Mouse (Mus musculus): Measurements from ENCODE around the gene Timm22. TPM values are rescaled to one million over a fixed set of nuclear protein-coding genes. Genes with fewer than 3 reads are reported as not detected.
A peak's percentile ranks its signal among the peaks of the same experiment; 100 is the strongest.

Gene Timm22
- 10 to 100 TPM; 48.7 TPM for total RNA-seq (2021)
- long read RNA-seq, experiment 1, transcript Timm22-201 (4 exons, 2,817 nt) = major isoform, 48 of 55 reads
- long read RNA-seq, experiment 1, partial matches to known transcripts = 1 of 55 reads
- long read RNA-seq, experiment 1, other reads (novel, unspliced or antisense) = 1 of 55 reads
- long read RNA-seq, experiment 2, transcript Timm22-201 (4 exons, 2,817 nt) = major isoform, 59 of 67 reads
- long read RNA-seq, experiment 2, partial matches to known transcripts = 1 of 67 reads
- long read RNA-seq, experiment 2, other reads (novel, unspliced or antisense) = 3 of 67 reads

DNA sequence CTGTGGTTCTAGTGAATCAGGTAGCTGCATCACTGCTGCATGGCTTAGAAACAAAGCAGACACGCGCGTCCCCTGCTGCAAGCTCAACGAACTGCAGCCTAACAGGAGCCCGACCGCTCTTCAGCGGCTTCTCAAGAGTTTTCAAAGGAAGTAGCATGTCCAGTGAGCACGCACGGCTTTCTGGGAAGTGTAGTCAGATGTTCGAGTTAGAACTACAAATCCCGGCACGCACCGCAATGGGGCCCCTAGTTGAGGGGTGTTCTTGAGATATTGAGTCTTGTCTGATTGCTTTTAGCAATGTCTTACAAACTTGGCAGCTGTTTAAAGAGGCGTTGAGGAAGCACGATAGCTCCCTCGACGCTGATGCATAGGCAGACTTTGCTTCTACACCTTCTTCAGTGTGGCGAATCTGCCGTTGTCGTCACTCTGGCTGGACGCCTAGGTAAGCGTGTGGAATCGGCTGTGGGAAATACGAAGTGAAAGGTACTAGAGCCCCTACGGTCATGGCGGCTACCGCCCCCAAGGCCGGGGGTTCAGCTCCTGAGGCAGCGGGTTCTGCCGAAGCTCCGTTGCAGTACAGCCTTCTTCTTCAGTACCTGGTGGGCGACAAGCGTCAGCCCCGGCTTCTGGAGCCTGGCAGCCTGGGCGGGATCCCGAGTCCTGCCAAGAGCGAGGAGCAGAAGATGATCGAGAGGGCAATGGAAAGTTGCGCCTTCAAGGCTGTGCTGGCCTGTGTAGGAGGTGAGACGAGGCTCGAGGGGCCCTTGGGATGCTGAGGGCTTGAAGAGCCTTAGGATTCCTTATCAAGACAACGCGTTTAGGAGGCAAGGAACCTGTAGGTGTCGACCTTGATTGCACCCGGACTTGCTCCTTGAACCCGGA lies at the start of gene Timm22:
Timm22 (plus strand) TSS at position 251 of the 882 bp plus-strand sequence.
- peak; percentile 86 to 94 for DNase-seq (ENCODE audit: low spot score in 2 of 2)

DNA sequence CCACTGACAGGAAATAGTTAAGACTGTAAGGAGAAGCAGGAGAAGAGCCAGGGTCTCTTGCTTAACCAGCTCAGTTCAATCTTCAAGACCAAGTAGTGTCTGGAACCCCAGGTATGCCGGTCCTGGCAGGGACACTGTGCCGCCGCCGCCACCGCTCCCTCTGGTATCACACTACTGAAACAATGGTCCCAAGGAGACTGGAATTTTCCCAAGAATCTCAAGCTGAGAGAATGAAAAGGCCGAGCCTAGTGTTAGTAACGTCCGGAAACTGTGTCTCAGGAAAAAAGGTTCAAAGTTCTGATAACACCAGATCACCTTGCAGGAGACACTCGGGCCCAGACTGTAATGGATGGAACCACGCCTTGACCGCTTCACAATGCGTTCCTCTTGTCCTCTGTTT lies 49.3 kb upstream of the Timm22 start:
- DNase-seq (ENCODE audit: low spot score in 2 of 2) = no peak

DNA sequence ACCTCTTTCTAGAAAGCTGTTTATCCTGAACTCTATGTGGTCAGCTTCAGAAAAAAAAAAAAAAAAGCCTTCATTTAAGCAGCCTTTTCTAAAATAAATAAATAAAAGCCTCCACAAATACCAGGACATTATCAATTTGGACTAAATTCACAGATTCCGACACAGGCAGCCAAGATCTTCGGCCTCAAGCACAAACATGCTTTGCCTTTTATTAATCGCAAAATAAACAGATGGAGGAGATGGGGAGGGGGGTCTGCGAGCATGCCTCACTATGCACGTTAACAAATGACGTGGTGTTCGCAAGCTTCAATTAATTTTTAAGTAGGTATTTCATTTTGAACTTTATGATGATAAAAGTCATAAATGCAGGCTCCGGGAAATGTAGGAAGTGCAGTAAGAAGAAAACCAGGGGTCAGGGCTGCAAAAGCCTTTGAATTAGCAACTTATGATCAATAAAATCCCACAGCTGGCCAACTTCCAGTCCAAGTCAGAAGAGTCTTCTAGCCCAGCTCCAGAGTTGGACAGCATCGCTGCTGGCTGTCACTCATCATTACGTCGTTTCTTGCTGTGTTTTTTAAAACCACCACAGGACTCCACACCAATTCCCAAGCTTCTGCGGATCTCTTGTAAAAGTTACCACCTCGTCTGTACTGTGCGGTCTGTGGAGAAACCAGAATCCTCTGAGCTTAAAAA lies 48.0 kb upstream of the Timm22 start:
- DNase-seq (ENCODE audit: low spot score in 2 of 2) = no peak

DNA sequence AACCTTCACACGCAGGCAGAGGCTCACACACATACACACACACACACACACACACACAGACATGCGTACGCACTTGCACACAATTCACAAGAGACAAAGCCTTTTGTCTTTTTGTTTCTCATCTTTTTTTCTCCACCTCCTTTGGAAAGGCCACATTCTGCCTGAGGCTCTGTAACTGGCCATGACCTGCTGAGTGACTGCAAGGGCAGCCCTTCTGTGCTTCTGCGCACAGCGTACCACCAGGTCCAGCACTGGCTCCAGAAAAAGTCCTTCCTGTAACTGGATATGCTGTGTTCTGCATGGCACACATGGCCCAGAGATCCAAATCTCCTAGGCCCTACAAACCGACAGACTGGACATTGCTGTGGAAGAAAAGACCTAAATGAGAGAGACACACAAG lies 46.5 kb upstream of the Timm22 start:
- DNase-seq (ENCODE audit: low spot score in 2 of 2) = no peak

DNA sequence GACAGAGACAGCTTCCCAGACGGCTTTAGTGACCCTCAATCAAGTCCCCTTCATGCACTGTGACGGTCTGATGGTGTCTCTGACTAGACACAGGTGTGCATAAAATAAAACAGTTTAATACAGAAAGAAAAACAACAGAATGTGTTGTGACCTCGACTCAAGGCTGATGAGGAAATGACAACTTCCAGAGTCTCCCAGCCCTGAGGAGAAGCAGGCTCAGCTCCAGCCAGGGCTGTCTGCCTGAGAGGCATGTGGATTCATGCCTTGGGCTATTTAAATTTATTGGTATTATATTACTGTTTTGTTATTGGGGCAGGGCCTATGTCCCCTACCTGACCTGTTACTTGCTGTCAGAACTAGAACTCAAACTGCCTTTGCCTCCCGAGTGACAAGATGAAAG lies 45.3 kb upstream of the Timm22 start:
- DNase-seq (ENCODE audit: low spot score in 2 of 2) = no peak

DNA sequence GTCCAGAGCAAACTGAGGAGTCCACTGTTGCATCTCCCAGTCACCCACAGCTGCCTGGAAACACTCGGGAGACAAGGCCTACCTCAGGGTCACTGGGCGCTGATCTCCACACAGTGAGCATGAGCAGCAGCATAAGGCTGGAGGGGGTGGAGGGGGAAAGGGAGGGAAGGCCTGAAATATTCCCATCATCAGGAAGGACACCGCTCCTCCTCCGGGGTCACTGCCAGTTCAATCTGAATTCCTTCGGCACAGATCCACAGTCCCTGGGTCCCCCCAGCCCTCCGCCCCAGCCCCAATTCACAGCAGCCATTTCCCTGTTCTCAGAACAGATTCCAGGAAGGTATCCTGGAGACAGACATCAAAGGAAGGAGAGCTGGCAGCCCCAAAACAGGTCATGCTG lies 43.6 kb upstream of the Timm22 start:
- DNase-seq (ENCODE audit: low spot score in 2 of 2) = no peak

DNA sequence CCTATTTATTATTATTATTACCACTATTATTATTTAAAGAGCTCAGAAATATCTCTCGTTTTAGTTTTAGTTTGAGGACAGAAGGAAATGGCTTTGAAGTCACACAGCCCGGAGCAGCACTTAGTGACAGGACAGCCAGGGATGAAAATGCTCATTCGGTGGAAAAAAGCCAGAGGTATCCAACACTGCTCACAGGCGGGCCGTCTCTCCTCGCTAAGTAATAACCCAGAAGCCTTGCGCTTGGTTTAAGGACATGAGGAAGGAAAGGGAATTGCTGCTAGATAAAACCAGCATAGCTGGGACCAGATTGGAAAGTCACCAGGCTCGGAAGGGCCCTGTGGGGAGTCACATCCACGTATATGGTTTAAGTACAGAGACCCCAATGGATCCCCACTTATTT lies 43.1 kb upstream of the Timm22 start:
- peak in 1 of 2 experiments; percentile 31 for DNase-seq (ENCODE audit: low spot score in 2 of 2)

DNA sequence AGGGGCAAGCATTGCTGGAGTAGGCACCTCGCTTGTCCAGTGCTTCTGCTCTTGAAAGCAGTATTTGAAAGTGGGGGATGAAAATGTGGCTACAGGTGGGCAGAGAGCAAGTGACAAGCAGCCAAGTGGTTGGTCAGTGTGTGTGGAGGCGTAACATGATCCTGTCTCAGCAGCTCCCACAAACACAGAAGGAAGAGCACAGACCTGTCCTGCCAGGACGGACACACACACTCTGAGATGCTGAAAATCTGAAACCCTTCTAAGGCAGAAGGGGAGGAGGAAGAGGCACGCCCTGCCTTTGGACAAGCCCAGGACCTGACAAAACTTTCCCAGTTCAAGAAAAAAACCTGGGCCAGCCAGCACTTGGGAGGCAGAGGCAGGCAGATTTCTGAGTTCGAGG lies 42.7 kb upstream of the Timm22 start:
- no peak for DNase-seq (ENCODE audit: low spot score in 2 of 2)

DNA sequence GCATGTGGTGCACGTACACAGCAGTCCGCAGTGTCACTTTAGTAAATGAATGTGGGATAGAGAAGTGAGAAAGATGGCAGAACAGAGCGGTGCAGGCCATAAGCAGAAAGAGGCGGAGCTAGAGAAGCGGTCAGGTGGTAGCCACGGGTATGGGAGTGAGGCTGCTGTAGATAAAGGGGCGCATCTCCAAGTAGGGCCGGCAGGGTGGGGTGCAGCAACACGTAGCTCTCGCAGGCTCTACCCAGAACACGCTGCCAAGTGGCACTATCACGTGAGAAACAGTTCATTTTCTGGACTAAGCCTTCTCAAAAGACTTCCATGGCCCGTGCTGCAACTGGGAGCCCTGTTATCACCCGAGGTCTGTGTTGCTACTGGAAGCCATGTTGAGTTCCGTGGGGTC lies 40.0 kb upstream of the Timm22 start:
- no peak for DNase-seq (ENCODE audit: low spot score in 2 of 2)

DNA sequence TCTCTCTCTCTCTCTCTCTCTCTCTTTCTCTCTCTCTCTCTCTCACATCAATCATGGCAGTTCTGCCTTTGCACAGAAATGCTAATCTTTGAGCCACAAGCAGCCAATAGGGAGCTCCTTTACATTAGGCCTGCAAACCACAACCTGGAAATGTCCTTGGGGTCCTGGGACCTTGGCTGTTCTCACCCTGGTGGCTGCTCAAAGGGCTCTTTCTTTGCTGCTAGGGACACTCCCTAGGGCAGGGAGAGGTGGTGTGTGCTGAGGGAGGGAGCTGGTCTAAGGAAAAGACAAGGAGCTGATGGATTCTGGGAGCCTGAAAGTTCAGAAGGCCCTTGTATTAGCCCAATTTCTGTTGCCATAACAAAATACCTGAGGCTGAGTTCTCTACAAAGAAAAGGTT lies 36.3 kb upstream of the Timm22 start:
- no peak for DNase-seq (ENCODE audit: low spot score in 2 of 2)

DNA sequence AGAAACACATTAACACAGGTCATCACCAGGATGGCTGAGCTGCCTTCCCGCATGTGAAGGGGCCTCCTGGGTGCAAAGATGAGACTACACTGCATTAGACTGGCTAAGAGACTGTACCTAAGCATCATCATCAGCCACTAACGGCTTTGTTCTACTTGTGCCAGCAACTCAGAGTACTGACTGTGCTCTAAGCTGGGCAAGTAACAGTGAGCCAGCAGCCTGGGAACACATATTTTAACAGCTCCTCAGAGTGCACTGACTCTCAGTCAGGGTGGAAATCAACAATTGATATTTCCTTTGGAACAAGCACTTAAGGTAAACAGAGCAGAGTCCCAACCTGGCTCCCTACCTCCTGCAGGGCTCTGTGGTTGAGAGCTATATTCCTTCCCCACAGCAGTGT lies 34.6 kb upstream of the Timm22 start:
- DNase-seq (ENCODE audit: low spot score in 2 of 2) = no peak

DNA sequence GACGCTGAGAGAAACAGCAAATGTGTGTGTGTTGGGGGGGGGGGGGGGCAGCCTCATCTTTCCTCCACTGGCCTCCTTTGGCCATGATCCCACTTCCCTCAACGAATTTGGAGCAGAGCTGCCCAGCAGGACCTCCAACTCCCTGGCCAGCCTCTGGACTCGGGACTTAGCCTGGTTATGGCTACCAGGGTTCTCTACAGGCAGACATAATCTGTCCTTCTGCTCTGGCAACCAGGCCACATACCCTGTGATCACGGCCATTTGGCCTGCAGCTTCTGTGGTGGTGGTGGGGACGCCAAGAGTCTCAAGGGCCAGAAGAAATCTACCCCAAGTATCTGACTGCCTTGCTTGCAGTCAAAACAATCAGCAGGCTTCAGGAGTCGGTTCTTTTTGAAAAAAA lies 34.2 kb upstream of the Timm22 start:
- DNase-seq (ENCODE audit: low spot score in 2 of 2) = peak in 1 of 2 experiments; percentile 33

DNA sequence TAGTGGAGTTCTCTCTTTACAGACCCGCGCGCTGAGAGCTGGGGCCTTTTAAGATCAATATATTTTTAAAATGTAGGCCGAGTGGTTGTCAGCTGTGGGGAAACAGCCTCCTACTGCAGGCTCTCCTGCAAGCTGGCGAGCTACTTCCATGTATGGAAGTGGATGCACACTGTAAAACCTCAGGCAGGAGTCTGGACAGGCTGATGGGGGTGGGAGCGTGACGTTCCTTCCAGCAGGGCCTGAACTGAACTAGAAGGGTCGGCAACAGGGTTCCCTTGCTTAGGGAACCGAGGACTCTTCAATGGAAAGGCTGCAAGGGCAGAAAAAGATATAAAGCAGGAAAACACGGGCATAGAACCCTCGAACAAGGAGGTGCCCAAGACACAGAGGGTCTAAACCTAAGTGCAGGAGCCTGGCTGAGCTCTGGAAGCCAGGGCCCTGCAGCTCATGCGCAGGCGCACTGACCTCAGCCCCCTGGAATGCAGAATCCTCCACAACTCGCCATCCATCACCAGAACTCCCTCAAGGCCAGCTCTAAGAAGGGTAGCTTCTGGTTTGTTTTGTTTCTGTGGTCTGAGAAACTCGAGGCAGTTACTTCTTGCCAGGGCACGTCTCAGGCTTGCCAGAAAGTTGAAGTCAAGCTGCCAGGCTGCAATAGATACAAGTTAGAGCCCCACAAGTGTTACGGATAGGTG lies 32.1 kb upstream of the Timm22 start:
- DNase-seq (ENCODE audit: low spot score in 2 of 2) = peak; percentile 67 to 76

DNA sequence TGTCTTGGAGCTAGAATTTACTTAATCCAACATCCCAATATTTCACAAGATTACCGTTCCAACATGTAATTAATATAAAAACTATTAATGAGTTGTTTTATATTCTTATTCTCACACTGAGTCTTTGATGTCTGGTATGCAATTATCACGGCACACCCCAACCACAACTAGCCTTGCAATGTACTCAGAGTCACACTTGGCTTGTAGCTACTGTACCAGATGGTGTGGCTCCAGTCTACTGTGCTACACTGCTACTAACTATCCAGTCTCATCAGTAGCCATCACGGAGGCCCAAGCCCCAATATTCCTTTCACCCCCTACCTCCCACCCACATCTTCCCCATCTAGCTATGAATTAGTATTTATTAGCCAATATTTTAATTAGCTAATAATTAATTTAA lies 30.3 kb upstream of the Timm22 start:
- no peak for DNase-seq (ENCODE audit: low spot score in 2 of 2)

DNA sequence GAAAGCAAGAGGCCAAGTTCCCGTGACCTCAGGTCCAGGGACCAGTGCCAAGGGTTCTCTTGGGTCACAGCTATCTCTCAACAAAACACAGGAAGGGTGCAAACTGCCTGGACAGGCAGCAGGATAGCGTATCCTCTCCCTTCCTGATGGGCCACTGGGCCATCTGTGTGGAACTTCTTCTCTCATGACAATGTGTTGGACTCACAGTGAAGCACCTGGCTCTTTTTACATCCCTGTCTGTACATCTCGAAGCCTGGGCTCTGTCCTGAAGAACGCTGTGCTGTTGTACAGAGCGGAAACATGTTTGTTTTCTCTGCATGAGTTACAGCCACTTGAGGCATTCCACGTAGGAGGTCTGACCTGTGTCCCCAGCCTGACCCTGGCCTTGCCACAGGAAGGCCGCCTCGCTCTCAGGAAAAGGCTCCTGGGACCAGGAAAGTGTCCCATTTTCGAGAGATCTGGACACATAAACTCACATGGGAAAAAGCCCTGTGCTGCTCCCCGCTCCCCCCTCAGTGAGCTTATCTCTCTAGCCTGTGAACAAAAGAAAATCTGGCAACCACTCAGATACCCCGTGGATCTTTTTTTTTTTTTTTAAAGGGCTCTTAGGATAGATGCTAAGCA lies 26.7 kb upstream of the Timm22 start:
- no peak for DNase-seq (ENCODE audit: low spot score in 2 of 2)

DNA sequence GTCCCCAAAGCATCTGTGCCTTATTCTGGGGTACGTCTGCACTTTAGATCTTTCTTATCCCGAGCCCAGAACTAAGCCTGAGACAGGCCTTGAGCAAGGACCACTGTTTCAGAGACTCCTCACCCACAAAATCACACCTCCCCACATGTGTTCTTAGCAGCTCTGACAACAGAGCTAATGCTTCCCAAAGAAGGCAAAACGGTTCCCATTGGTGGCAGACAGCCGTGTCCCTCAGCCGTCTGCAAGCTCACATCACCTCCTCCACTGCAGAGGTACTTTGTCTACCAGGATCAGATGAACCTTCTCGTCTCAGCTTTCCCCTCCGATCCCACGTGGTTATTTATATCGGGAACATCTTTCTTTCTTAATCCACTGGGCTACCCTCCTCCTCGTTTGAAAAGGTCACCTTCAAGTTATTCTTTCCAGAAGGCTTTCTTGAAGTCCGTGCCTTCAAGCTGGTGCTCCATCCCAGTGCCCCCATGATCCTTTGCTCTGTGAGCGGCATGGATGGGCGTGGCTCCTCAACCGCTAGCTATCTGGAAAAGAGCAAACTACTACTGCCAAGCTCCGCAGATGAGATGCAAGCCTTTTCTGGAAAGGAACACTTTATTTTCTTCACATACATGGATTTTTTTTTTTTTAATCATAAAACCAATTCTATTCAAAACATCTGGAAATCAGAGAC lies 25.4 kb upstream of the Timm22 start:
- DNase-seq (ENCODE audit: low spot score in 2 of 2) = no peak

DNA sequence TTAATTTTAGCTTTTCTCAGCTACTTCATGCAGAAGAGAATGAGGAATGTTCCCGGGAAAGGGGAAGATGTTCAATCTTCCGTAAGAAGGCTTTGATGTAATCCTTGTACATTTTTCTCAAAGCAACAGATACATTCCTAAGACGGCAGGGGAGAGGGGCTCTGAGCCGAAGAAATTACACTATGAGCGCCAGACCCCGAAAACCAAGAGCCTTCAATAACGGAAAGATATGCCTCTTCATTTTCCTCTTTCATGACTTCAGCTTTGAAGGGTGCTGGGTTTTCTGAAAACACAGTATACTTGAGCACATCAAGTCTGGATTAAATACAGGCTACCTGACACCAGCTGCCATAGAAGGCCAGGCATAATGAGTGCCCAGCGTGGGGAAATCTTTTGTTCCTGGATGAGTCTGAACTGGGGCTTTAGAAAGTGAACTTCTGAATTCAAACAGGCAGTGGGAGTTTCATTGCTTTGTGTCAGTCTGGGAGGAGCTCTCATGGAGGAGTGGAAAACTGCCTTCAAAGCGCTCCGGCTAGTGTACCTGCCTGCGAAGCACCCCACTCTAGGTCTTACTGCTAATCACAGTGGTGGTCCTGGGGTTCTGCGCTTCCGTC lies 23.9 kb upstream of the Timm22 start:
- no peak for DNase-seq (ENCODE audit: low spot score in 2 of 2)

DNA sequence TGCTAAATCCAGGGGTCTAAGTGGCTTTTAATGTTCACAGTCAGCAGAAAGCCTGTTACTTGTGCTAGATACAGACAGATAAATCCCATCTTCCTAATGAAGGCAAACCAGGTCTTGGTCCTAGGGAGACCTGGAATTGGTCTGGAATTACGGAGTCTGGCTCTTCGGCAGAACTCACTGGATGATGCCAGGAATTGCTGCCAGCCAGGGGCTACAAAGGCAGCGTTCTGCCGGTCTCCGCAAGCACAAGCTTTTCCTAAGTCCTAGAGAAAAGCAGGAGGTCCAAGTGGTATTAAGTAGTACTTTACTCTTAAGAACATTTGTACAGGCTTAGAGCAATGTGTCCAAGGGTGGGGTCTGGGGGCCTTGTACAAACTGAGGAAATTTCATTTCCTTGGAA lies 22.4 kb upstream of the Timm22 start:
- no peak for DNase-seq (ENCODE audit: low spot score in 2 of 2)

DNA sequence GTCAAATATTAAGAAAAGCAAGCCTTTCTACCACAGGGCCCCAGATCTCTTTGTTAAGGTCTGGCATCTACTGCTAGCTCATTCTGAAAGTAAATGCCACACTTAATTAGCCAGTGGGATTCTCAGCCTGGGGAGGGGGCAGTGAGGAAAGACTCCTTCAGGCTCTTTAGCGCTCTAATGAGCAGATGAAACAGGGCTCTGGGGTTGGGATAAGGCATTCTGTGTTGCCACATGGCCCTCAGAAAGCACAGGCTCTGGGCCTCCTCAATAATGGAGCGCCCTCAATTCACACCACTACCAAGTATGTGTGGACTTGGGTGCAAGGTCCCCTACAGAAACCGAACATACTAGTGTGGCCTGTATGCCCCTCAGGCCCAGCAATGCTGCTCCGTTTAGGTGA lies 21.7 kb upstream of the Timm22 start:
- DNase-seq (ENCODE audit: low spot score in 2 of 2) = no peak

DNA sequence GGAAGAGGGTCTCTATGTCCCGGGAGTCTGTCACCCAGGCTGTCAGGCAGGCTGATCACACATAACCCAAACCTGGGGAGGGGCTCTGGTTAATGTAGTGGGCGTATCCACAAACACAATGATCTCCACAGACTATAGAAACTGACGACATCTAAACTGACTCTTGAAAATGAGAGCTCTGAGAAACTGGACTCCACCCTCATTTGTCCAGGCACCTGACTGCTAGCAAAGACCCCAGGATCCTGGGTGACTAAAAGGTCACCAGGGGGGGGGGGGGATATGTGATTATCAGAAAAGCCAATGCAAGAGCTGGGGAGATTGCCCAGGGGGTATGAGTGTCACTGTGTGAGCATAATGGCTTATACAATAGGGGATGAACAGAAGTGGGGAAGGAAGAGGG lies 21.0 kb upstream of the Timm22 start:
- no peak for DNase-seq (ENCODE audit: low spot score in 2 of 2)

Measured in gastrocnemius, postnatal 4 days (tissue).